ENCODE assay signal across 23 mouse cellular contexts in the genomic region with DNA sequence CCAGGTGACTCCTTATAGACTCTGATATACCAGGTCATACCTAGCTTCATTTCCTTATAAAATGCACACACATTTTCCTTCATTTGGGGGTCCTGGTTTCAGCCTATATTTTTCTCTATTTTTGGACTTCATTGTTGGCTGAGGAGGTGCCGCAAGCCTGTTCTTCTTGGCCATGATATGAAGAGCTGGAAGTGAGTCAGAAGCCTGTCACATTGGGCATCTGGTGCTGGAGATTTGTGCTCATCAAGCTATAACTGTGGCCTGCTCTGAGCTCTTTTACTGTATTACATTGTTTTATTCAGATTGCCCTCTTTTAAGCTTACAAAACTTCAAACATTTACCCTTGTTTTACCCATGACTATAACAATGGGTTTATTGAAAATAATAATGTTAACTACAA.
DNase-seq lines count a peak whose midpoint lies in the region; ATAC-seq and TF ChIP-seq lines count a peak whose summit lies in the region.
"Had no signal": no experiment of that assay in that cellular context is flagged by ENCODE, and none has a peak within 500 bp of the region (broad histone marks: within the 10 kb centered on the region; RNA-seq: fewer than 3 reads in every experiment).

No protein-coding gene starts in this region.

- WGBS in forebrain, embryonic 14.5 days, result 88% methylated on average over 1 of the region's 1 CpGs
- 94% methylated on average over 1 of the region's 1 CpGs for WGBS in forebrain, embryonic 10.5 days

- DNase-seq in forebrain, embryonic 14.5 days (ENCODE audit: low spot score), result peak; percentile 50
- DNase-seq in forebrain, embryonic 10.5 days (ENCODE audit: extremely low spot score, low spot score), result no peak
- DNase-seq in brain, adult 2 months (ENCODE audit: low read depth, low spot score), result peak; percentile 79
- DNase-seq in cerebellum, adult 9-11 months, result peak; percentile 10
- peak; percentile 19 to 32 for DNase-seq in layer of hippocampus, adult 2 months (ENCODE audit: low spot score in 2 of 2)
- no peak for DNase-seq in thymus, postnatal 36 days
- DNase-seq in lung, postnatal 4 days, result no peak
- no peak for DNase-seq in urinary bladder, postnatal 4 days (ENCODE audit: low spot score in 2 of 2)
- DNase-seq: adrenal gland, postnatal 10 days; gastrocnemius, postnatal 14 days; heart, adult 18-20 months; heart, postnatal 36 days; kidney, adult 9 months; kidney, postnatal 25 days; lung, adult 18-20 months; right cerebral cortex, postnatal 4 days; thymus, adult 2 months had no signal

- H3K4me2 ChIP-seq in forebrain, embryonic 14.5 days (ENCODE audit: low read length), result no peak overlapping the region
- H3K4me2 ChIP-seq: hindbrain, embryonic 14.5 days; intestine, embryonic 15.5 days; liver, embryonic 11.5 days had no signal

- H3K9me3 ChIP-seq in forebrain, embryonic 14.5 days (replicated peaks; ENCODE audit: control insufficient read depth, low read length), result no peaks in the 10 kb centered on the region
- no peaks in the 10 kb centered on the region for H3K9me3 ChIP-seq in forebrain, embryonic 10.5 days
- H3K9me3 ChIP-seq: embryonic facial prominence, embryonic 10.5 days; intestine, embryonic 15.5 days had no signal

- H3K4me1 ChIP-seq in forebrain, embryonic 14.5 days (ENCODE audit: control insufficient read depth, insufficient read depth, low read length), result no peaks in the 10 kb centered on the region
- H3K4me1 ChIP-seq in forebrain, embryonic 10.5 days, result no peaks in the 10 kb centered on the region
- H3K4me1 ChIP-seq: embryonic facial prominence, embryonic 10.5 days; intestine, embryonic 15.5 days had no signal

- H3K27me3 ChIP-seq in forebrain, embryonic 14.5 days (replicated peaks; ENCODE audit: control insufficient read depth, insufficient read depth, low read length), result no peaks in the 10 kb centered on the region
- no peaks in the 10 kb centered on the region for H3K27me3 ChIP-seq in forebrain, embryonic 10.5 days (ENCODE audit: poor library complexity, severe bottlenecking)
- H3K27me3 ChIP-seq: intestine, embryonic 15.5 days had no signal

- no peak for TF ChIP-seq CTCF in layer of hippocampus, adult 2 months (conservative IDR thresholded peaks at IDR 0.05)

- ATAC-seq in forebrain, embryonic 14.5 days, result no peak
- ATAC-seq: intestine, embryonic 15.5 days; midbrain, embryonic 16.5 days had no signal

- H3K9ac ChIP-seq in forebrain, embryonic 14.5 days (ENCODE audit: low read length), result no peak overlapping the region
- H3K9ac ChIP-seq: hindbrain, embryonic 14.5 days; intestine, embryonic 15.5 days had no signal

- no peaks in the 10 kb centered on the region for H3K36me3 ChIP-seq in forebrain, embryonic 14.5 days (ENCODE audit: control insufficient read depth, insufficient read depth, low read length)
- no peaks in the 10 kb centered on the region for H3K36me3 ChIP-seq in forebrain, embryonic 10.5 days (replicated peaks)
- H3K36me3 ChIP-seq: embryonic facial prominence, embryonic 10.5 days; intestine, embryonic 15.5 days had no signal

- no peak overlapping the region for H3K27ac ChIP-seq in forebrain, embryonic 14.5 days (ENCODE audit: low read depth, low read length)
- no peak overlapping the region for H3K27ac ChIP-seq in forebrain, embryonic 10.5 days
- peak overlapping the region; percentile 28; the same call in 1 of the 2 replicates for H3K27ac ChIP-seq in layer of hippocampus, adult 2 months
- H3K27ac ChIP-seq: embryonic facial prominence, embryonic 10.5 days; hindbrain, embryonic 14.5 days; intestine, embryonic 15.5 days; left cerebral cortex, adult 2 months had no signal

- no peak overlapping the region for H3K4me3 ChIP-seq in forebrain, embryonic 14.5 days (ENCODE audit: low read depth, low read length)
- H3K4me3 ChIP-seq in forebrain, embryonic 10.5 days, result no peak overlapping the region
- H3K4me3 ChIP-seq in layer of hippocampus, adult 2 months, result no peak overlapping the region
- H3K4me3 ChIP-seq: embryonic facial prominence, embryonic 10.5 days; intestine, embryonic 15.5 days; left cerebral cortex, adult 2 months had no signal

Comparison
In these comparisons a context has a peak if more than half of its experiments do, and no peak if none do; other contexts are left out.
1. DNase-seq: peak in forebrain, embryonic 14.5 days (single experiment), brain, adult 2 months (single experiment), cerebellum, adult 9-11 months (single experiment) and layer of hippocampus, adult 2 months (2 of 2); none in forebrain, embryonic 10.5 days (single experiment), thymus, postnatal 36 days (0 of 2), lung, postnatal 4 days (0 of 2) and urinary bladder, postnatal 4 days (0 of 2).